Mouse (Mus musculus) kidney, postnatal 10 days (tissue): ENCODE data around the gene Ago3.
A peak's percentile ranks its signal among the peaks of the same experiment; 100 is the strongest.

Experiments used
- DNase-seq: peaks from one replicate; pipeline ENCODE4 v3.0.0; 2021; ENCODE audit warnings: mixed read lengths

Gene Ago3

DNA sequence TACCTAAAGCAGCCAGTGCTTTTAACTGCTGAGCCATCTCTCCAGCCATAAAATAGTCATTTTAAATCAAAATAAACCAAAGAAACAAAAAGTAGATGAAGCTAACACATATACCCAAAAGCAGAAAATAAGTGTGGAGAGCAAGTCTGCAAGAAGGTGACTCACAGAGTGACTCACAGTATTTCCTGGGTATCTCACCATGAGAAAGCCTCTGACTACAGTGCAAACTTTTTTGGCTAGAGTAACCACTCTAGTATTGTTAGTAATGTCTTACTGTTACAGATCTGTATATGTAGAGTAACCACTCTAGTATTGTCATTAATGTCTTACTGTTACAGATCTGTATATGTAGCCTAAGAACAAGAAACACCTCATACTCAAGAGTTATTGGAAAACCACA, 13.6 kb downstream of the Ago3 start:
- DNase-seq, result no peak

DNA sequence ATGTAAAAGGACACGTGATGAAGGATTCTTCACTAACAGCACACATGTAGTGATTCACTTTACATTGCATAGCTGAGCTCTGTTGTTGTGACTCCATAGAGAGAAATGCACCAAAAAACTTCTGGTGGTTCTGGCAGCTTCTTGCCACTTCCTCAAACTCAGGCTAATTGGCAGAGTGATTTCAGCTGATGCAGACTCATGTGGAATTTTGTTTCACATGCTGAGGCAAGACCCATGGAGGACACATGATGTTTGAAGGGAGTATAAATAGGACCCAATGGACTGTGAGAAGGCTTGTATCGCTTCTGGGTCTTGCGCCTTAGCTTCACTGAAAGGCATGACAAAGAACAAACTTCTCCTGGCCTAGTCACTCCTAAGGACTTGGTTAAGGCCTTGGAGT, 16.8 kb downstream of the Ago3 start:
- DNase-seq, result no peak

DNA sequence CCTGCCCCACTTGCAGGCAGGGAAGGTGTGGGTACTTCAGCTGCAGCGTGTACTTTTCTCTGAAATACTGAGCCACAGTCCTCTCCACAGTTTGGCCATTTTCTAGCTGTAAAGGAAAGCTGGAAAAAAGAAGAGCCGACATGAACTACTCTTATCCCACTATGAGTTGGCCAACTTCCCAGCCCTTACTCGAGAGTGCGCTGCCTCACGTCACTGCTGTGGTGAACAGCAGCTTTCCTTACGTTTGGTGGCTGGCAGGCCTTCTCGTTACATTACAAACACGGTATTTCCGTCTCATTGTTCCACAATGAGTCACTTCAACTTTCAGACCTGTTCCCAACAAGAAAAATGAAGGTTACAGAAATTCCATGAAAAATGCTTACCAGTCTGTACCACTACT, 57.9 kb downstream of the Ago3 start:
- DNase-seq, result peak; percentile 12

DNA sequence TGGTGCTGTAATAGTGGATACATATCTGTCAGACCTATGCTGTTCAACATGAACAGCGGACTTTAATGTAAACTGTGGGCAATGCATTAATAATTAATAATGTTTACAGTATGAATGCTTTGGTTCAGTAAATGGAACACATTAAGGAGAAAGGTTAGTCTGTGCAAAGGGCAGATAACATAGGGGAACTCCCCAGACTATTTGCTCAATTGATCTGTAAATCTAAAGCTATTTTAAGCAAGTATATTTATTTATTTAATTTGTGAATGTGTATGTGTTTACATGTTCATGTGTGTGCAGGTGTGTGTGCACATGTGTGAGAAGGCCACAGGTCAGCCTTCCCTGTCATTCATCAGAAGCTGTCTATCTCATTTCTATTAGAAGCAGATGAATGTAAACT, 69.3 kb downstream of the Ago3 start:
- no peak for DNase-seq

DNA sequence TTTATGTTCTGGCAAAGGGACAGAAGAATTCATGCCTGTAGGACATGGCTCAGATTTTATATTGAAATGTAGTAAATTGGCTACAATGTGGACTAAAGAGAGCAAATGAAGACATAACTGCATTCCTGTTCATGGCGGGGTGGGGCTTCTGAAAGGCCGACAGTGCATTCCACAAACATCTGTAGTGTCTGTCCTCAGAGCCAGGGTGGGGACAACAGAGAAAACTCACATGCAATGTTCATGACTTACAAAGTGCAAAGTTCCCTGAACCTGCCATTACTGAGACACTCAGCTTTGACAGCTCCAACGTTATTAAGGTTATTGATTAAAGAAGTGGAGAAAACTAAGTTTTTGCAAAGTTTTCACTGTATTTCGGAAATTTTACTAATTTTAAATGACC, 85.9 kb downstream of the Ago3 start:
- DNase-seq, result no peak

DNA sequence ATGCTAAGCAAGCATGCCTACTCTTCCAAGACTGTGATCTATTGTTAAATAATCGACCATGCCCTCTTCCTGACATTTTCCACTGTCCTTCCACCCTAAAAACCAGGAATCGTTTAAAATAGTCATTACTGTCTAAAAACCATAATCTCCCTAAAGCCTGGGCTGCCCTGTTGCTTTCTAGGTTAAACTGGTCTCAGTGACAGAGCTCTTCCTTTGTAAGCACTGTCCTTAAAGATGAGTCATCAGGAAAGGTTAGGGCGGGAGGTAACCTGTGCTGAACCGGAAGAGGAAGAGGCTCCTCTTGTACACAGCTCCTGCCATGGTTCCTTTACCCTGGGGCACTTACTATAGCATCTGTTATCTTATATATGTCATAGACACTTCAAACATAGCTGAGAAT, 89.9 kb downstream of the Ago3 start:
- no peak for DNase-seq

DNA sequence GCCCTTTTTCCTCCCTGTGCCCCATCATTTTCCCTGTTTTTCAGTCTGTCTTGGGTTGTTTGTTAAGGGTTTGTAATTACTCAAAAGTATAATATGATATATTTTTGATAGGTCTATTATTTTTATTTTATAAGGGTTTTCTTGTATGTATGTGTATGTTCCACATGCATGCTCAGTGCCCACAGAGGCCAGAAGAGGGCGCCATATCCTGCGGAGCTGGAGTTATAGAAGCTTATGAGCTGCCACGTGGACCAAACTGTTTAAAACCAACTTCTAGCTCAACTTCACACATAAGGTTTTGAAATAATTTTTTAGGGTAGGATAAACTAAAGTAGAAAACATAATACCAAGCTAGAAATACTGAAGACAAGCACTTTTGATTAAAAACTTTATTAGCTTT, 97.0 kb downstream of the Ago3 start:
- no peak for DNase-seq

DNA sequence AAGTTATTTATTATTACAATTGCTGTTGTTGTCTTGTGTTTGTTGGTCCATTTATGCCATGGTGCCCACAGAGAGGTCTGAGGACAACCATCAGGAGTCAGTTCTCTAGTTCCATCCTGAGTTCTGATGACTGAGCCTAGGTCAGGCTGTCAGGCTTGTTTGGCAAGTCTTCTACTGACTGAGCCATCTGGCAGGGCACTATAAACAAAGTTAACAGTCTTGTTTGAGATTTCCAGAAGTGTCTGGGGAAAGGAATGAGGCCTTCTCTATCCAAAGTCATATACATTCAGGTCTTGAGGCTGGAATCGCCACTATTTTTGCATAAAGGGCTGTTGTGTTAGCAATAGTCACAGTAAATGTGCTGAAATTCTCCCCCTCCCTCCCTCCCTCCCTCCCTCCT, 97.6 kb downstream of the Ago3 start:
- no peak for DNase-seq

DNA sequence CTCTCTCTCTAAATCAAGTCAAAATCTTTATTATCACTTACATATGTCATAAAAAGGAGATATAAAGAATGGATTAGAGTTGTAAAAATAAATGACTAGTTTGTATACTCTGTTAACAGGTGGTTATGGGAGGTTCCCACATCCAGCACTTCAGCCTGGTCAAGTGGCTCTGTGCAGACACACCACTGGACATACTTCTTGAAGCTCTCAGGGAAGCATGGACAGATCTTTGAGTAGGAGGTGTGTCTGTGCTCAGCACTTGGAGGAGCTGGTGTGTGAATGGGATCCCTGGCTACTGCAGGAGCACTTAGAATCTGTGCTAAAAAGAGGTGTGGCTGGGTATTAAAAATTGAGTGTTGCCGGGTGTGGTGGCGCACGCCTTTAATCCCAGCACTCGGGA, 99.1 kb downstream of the Ago3 start:
- DNase-seq, result no peak

DNA sequence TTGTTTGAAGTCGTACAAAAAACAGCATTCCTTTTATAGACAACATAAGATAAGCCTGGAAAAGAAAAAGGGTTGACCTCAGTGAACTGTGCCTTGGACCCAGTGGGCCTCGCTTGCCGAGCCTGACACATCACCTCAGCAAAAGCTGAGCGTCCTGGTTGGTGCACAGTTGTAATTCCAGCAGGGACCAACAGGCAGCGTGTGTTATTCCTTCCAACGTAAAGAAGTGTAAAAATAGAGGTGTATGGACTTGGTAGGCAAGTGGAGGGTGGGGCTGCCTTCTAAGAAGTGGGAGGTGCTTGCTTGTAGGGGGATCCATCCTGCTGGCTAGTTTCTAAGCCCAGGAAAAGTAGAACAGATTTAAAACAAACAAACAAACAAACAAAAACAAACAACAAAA, 103.3 kb downstream of the Ago3 start:
- no peak for DNase-seq

DNA sequence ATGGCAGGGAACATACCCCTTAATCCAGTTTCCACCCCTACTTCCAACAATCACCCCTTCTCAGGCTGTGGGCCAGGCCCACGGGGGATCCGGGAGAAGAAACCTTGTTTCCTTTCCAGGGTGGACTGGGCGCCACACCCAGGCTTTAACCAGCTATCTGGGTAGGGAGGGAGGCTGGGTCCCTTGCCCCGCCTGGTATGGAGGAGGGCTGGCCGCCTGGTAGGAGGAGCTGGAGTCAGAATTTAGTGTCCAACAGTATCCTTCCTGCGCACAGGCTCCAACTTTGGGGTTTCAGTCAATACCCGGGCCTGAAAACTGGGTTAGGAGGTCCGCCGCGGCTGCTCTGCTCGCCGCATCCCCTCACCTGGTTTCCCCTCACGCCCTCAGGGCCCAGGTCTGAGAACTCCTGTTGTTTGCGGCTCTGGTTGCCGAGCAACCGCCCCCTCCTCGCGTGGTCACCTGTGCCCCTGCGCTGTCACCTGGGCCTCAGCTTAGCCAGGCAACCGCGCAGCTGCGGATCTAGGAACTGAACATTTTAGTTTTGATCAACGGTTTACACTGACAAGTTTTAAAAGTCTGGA, 104.0 kb downstream of the Ago3 start, which contains the start of gene Tekt2:
Gene Tekt2, minus strand, starts transcription at position 408 of the 581 bp plus-strand sequence.
- no peak for DNase-seq

DNA sequence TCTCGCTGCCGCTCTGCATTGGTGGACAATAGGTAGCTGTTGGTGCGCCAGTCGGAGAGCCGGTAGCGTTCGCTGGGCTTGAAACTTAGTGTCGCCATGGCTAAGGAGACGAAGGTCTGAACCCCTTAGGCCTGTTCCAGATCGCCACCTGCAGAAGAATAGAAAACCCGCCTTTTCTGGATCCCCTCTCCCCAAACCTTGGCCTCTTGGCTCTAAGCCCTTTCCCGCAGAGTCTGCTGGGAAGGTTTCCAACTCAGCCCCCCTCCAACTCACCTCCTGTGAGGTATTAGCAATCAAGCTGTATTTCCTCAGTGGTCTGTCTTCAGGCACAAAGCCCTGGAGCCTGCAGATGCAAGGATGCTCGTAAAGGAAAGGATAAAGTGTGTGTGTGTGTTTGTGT, 104.5 kb downstream of the Ago3 start:
- no peak for DNase-seq

DNA sequence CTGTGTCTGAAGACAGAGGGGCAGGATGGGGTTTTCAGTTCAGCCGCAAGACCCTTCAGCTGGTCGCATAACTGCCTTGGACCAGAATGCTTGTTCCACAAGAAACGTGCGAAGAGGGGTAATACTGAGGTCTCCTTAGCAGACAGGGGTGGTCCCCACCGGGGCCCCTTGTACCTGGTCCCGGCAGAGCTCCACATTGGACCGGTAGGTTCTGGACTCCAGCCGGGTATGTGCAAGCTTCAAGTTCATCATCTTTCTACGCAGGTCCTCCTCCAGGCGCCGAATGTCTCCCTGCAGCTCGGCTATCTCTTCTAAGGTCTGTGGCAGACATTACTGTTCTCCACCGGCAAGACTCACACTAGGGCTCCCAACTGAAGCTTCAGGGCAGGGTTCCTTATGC, 106.7 kb downstream of the Ago3 start:
- DNase-seq, result no peak

DNA sequence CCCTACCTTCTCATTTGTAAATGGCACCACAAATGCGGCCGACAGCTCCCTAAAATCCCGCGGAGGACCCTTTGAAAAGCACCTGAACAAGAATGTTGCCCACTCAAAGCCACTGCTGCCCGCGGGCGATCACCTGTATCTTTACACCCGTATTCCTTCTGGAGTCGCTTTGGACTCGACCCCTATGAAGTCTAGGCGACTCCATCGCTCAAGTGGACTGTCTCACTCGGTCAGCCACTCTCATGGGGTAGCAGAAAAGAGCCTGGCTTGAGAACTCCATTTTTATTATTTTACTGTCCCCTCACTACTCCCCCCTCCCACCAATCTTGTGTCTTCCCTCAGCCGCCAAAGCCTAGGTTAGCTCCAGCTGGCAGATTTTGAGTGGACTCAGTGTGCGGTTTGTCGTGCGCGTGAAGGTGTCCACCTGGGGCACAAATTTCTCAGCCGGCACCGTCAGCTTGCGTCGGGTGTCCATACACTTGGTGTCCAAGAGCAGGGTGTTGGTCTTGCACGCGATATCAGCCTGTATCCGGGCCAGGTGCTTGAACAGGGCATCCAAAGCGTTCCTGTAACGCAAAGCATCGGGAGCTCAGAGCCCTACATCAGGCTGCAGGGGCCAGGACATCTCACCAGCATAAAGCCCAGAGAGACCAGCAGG, 107.4 kb downstream of the Ago3 start:
- DNase-seq, result no peak

DNA sequence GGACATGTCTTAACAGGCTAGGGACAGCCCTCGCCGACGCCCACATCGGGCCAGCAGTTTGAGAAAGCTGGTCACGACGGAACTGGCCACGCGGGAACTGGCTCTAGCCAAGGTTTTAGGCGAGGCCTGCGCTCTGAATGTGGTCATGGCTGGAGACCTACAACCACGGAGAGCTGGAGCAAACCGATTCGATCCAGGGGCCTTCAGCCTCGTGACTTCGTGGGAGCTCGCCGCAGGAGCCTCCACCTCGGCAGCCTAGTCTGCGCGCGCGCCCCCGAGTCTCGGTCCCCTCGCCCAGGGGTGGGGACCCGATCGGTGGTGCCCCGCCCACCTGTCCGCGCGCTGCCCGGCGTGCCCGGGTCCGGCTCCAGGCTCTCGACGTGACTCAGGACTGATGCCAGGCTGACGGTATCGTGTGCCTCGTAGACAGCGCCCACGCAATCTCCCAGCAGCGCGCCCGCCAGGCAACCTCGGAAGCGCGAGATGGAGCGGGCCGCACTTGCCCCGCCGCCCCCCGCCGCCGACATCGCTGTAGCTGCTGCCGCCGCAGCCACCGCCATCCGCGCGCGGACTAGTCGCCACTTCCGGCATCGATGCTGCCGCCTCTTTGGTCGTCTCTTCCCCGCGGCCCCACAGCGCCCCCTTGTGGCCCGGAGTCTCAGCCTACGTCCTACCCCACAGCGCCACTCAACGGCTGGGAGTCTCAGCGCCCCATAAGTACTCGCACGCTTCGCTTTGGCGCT, 108.1 kb downstream of the Ago3 start, which contains the start of gene Adprhl2:
Gene Adprhl2, minus strand, starts transcription at position 593 of the 743 bp plus-strand sequence.
- peak; percentile 100 for DNase-seq

DNA sequence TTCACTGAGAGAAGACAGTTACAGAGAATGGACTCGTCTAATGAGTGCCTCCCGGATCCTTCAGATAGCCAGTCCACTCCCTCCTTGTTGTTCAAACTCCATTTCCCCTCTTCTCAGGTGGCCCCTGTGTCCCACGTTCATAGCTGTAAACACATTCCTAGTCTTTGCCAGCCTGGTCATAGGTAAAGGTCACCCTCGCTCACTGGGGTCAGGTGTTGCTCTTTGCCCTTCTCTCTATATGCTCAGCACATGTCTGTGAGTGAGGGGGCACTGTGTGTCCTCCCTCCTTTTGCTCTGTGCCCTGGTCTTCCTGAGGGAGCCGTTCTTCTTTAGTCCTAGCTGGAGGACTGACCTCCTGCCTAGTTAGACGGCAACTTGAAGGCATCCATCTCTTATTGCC, 109.5 kb downstream of the Ago3 start:
- no peak for DNase-seq

DNA sequence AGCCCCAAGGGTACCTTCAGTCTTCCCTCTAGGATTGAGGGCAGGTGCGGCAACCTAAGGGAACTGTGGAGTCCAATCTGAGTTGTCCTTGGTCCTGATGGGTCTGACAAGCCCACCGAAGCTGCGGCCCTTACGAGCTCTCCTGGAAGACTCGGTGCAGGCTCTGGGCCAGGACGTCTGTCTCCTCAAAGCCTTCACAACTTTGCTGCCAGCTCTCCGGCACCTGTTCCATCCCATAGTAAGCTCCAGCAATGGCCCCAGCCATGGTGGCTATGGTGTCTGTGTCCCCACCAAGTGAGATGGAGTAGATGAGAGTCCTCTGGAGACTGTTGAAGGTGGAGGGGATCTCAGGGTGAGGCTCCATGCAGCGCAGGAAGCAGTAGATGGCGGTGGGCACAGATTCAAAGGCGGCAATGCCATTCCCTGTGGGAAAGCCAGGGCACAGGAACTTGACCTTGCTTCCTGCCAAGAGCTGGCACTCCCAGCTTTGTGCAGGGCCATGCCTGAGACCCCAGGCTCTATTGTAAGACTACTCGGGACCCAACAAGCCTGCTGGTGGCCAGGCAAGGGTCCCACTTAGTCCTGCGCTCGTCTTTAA, 112.8 kb downstream of the Ago3 start:
- no peak for DNase-seq

DNA sequence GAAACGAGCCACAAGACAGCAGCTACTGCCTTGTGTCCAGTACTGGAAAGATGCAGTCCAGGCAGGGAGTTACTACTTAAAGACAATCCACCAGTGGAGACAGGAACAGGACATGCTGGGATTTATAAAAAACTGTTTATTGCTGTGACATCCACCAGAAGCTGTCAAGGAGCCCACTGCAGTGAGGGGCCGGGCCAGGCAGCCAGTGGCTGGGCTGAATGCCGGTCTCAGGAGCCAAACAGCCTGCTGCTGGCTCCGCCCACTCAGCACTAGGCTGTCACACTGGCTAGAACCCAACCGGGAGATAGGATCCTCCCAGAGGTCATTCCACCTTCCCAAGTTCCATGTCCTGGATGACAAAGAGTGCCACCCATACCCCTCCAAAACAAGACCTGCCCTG, 113.4 kb downstream of the Ago3 start:
- peak; percentile 73 for DNase-seq

DNA sequence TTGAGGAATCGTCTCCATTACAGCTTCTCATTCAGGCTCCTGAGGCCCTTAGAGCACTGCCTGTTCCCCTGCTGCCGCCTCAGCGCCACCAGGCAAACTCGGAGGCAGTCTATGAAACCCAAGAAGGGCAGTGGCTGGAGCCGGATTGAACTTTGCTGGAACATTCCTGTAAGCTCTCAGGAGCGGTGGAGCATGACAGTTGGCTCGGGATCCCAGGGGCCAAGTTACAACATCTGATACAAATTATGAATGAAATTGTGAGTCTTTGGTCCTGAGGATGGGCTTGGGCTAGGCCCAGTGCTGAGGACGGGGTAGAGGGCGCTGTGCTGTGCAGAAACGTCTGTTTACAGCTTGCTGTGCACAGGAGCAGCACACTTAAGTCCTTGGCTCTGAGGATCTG, 115.0 kb downstream of the Ago3 start:
- DNase-seq, result peak; percentile 75

DNA sequence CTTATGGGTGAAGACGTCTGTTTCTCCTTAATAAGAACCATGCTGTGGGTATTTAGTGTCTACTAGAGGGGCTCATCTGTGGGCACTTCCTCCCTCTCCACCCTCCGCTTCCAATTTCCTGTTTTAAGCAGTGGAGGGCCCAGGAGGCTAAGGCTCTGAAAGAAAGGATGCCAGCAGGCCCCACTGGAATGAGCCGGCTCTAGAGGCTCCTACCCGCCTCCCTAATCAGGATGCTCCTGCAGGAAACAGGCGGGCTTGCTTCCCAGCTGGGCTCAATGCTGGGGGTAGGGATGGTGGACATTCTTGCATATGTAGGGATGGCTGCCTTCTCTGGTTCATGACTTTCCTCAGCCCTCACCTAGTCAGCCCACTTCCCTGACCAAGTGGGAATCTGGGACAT, 116.2 kb downstream of the Ago3 start:
- no peak for DNase-seq

DNA sequence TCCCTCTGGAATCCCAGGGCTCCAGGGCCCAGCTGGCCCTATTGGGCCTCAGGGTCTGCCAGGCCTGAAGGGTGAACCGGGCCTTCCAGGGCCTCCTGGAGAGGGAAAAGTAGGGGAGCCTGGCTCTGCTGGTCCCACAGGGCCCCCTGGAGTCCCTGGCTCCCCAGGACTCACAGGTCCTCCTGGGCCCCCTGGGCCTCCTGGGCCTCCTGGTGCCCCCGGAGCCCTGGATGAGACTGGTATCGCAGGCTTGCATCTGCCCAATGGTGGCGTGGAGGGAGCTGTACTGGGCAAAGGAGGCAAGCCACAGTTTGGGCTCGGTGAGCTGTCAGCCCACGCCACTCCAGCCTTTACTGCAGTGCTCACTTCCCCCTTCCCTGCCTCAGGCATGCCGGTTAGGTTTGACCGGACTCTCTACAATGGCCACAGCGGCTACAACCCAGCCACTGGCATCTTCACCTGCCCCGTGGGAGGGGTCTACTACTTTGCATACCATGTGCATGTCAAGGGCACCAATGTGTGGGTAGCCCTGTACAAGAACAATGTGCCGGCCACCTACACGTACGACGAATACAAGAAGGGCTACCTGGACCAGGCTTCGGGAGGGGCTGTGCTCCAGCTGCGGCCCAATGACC, 117.7 kb downstream of the Ago3 start:
- no peak for DNase-seq

DNA sequence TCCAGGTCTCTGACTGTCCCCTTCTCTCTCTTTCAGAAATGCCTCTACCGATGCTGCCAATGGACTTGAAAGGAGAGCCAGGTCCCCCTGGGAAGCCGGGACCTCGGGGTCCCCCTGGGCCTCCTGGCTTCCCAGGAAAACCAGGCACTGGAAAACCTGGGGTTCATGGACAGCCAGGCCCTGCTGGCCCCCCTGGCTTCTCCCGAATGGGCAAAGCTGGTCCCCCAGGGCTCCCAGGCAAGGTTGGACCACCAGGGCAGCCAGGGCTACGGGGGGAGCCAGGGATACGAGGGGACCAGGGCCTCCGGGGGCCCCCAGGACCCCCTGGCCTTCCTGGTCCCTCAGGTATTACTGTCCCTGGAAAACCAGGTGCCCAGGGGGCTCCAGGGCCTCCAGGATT, 119.0 kb downstream of the Ago3 start:
- no peak for DNase-seq

DNA sequence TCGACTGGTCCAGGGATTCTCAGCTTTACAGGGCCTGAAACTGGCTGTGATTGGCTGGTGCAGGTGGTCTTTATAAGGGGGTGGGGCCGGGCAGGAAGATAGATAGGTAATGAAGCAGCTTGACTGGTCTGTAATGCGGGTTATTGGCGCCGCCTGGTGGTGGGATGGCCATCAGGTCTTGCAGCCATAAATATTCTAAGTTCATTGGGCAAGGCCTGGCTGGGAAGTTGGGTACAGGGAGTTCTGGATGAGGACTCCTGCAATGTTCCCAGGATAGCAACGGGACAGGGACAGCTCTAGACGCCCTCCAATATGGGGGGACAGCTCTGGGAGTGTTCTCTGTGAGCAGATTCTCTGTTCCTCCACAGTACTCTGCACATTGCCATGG, 119.4 kb downstream of the Ago3 start:
- DNase-seq, result peak; percentile 93
